Mouse (Mus musculus): ENCODE results near the gene Spata1. TPM values are rescaled to one million over a fixed set of nuclear protein-coding genes. Genes with fewer than 3 reads are reported as not detected.

The Spata1 gene
- polyA plus RNA-seq, 2 experiments = 0.65 to 0.93 TPM

GRCm38 (mm10) chr3:146447598-146447997 lies 52.0 kb downstream of the Spata1 start:
- Histone ChIP-seq H3K27me3 (ENCODE audit: control insufficient read depth, insufficient read depth, low read length) (no peaks in the 10 kb centered on the region), H3K4me2 (ENCODE audit: low read depth) (no peak overlapping the region), H3K9me3 (ENCODE audit: control insufficient read depth, low read length) (no peaks in the 10 kb centered on the region), H3K4me1 (replicated peaks; ENCODE audit: control insufficient read depth in 2 of 2, insufficient read depth in 2 of 2, low read length in 1 of 2) (peaks cover 9 to 10% of the 10 kb centered on the region in 2 experiments), H3K4me3 (ENCODE audit: insufficient read depth in 1 of 2, low read depth in 2 of 2, low read length in 2 of 2) (no peak overlapping the region), H3K9ac (replicated peaks) (no peak overlapping the region), H3K36me3 (replicated peaks; ENCODE audit: control insufficient read depth, insufficient read depth, low read depth) (peaks cover 15% of the 10 kb centered on the region), H3K27ac (no peak overlapping the region)
- DNase-seq (ENCODE audit: low read depth in 3 of 3, low spot score in 3 of 3) = no peak
- 85% methylated on average over 3 of the region's 3 CpGs for WGBS (ENCODE audit: insufficient replicate concordance)
- ATAC-seq (ENCODE audit: insufficient read depth) = no peak
- no peak for TF ChIP-seq CTCF (IDR thresholded peaks at IDR 0.05; ENCODE audit: low read depth)
- no peak for TF ChIP-seq EP300 (IDR thresholded peaks at IDR 0.05; ENCODE audit: low read depth)

GRCm38 (mm10) chr3:146447156-146447555 lies 52.4 kb downstream of the Spata1 start:
- WGBS (ENCODE audit: insufficient replicate concordance) = 90% methylated on average over 5 of the region's 5 CpGs

DNA sequence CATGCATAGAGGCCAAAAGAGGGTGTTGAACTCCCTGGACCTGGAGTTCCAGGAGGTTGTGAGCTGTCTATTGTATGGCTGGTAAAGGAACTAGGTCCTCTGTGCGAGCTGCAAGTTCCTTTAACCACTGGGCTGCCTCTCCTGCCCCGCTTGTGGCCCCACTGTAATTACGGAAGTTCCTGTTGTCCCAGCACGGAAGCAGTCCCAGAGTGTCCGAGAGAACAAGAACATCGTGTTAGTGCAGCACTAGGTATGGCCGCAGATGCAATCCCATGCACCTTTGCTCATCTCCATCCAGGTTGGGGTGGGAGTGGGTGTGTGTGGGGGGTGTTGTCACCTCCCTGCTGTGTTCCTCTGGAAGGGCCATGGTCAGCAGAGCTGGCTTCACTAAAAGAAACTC lies 54.7 kb downstream of the Spata1 start:
- ATAC-seq (ENCODE audit: insufficient read depth) (no peak), DNase-seq (ENCODE audit: low read depth in 3 of 3, low spot score in 3 of 3) (no peak)
- no peak overlapping the region for H3K4me3 ChIP-seq (ENCODE audit: insufficient read depth in 1 of 2, low read depth in 2 of 2, low read length in 2 of 2)

More at GRCm38 (mm10) chr3:146447156-146447555, 52.4 kb downstream of the Spata1 start:
- no peaks in the 10 kb centered on the region for H3K27me3 ChIP-seq (ENCODE audit: control insufficient read depth, insufficient read depth, low read length)
- TF ChIP-seq EP300 (IDR thresholded peaks at IDR 0.05; ENCODE audit: low read depth) = no peak
- no peak for TF ChIP-seq CTCF (IDR thresholded peaks at IDR 0.05; ENCODE audit: low read depth)
- no peaks in the 10 kb centered on the region for H3K9me3 ChIP-seq (ENCODE audit: control insufficient read depth, low read length)
- no peak overlapping the region for H3K4me3 ChIP-seq (ENCODE audit: insufficient read depth in 1 of 2, low read depth in 2 of 2, low read length in 2 of 2)
- ATAC-seq (ENCODE audit: insufficient read depth) (no peak), DNase-seq (ENCODE audit: low read depth in 3 of 3, low spot score in 3 of 3) (no peak)
- H3K4me1 ChIP-seq (replicated peaks; ENCODE audit: control insufficient read depth in 2 of 2, insufficient read depth in 2 of 2, low read length in 1 of 2) = peaks cover 9 to 10% of the 10 kb centered on the region in 2 experiments
- no peak overlapping the region for H3K9ac ChIP-seq (replicated peaks)
- peaks cover 19% of the 10 kb centered on the region for H3K36me3 ChIP-seq (replicated peaks; ENCODE audit: control insufficient read depth, insufficient read depth, low read depth)
- no peak overlapping the region for H3K4me2 ChIP-seq (ENCODE audit: low read depth)
- no peak overlapping the region for H3K27ac ChIP-seq

GRCm38 (mm10) chr3:146443380-146443779 lies 56.2 kb downstream of the Spata1 start:
- no peak overlapping the region for H3K4me2 ChIP-seq (ENCODE audit: low read depth)
- 88% methylated on average over 7 of the region's 7 CpGs for WGBS (ENCODE audit: insufficient replicate concordance)
- H3K27me3 ChIP-seq (ENCODE audit: control insufficient read depth, insufficient read depth, low read length) = no peaks in the 10 kb centered on the region
- no peaks in the 10 kb centered on the region for H3K9me3 ChIP-seq (ENCODE audit: control insufficient read depth, low read length)
- peaks cover 51% of the 10 kb centered on the region for H3K36me3 ChIP-seq (replicated peaks; ENCODE audit: control insufficient read depth, insufficient read depth, low read depth)
- no peak for DNase-seq (ENCODE audit: low read depth in 3 of 3, low spot score in 3 of 3)
- H3K4me3 ChIP-seq (ENCODE audit: insufficient read depth in 1 of 2, low read depth in 2 of 2, low read length in 2 of 2) = no peak overlapping the region
- TF ChIP-seq CTCF (IDR thresholded peaks at IDR 0.05; ENCODE audit: low read depth) (no peak), EP300 (IDR thresholded peaks at IDR 0.05; ENCODE audit: low read depth) (no peak)
- H3K4me1 ChIP-seq (replicated peaks; ENCODE audit: control insufficient read depth in 2 of 2, insufficient read depth in 2 of 2, low read length in 1 of 2) = no peaks in the 10 kb centered on the region; a peak in 1 of 4 replicates
- no peak overlapping the region for H3K27ac ChIP-seq
- H3K9ac ChIP-seq (replicated peaks) = no peak overlapping the region
- peak; percentile 26; the same call in 1 of the 2 replicates for ATAC-seq (ENCODE audit: insufficient read depth)

More for the DNA sequence above, 54.7 kb downstream of the Spata1 start:
- Histone ChIP-seq H3K27ac (no peak overlapping the region), H3K36me3 (replicated peaks; ENCODE audit: control insufficient read depth, insufficient read depth, low read depth) (peaks cover 39% of the 10 kb centered on the region), H3K9me3 (ENCODE audit: control insufficient read depth, low read length) (no peaks in the 10 kb centered on the region), H3K4me2 (ENCODE audit: low read depth) (no peak overlapping the region), H3K27me3 (ENCODE audit: control insufficient read depth, insufficient read depth, low read length) (no peaks in the 10 kb centered on the region), H3K9ac (replicated peaks) (no peak overlapping the region), H3K4me1 (replicated peaks; ENCODE audit: control insufficient read depth in 2 of 2, insufficient read depth in 2 of 2, low read length in 1 of 2) (peaks cover 0 to under 1% of the 10 kb centered on the region in 2 experiments; a peak in 3 of 4 replicates)
- no peak for TF ChIP-seq CTCF (IDR thresholded peaks at IDR 0.05; ENCODE audit: low read depth)
- 74% methylated on average over 7 of the region's 7 CpGs for WGBS (ENCODE audit: insufficient replicate concordance)

- 88% methylated on average over 8 of the region's 8 CpGs for whole genome bisulfite sequencing (ENCODE audit: insufficient replicate concordance)
- no peak overlapping the region for H3K4me3 ChIP-seq (ENCODE audit: insufficient read depth in 1 of 2, low read depth in 2 of 2, low read length in 2 of 2)
- H3K9ac ChIP-seq (replicated peaks) = no peak overlapping the region
- DNase-seq (ENCODE audit: low read depth in 3 of 3, low spot score in 3 of 3) (no peak), ATAC-seq (ENCODE audit: insufficient read depth) (no peak)
- TF ChIP-seq CTCF (IDR thresholded peaks at IDR 0.05; ENCODE audit: low read depth) (no peak), EP300 (IDR thresholded peaks at IDR 0.05; ENCODE audit: low read depth) (no peak)
- no peaks in the 10 kb centered on the region; a peak in 1 of 4 replicates for H3K4me1 ChIP-seq (replicated peaks; ENCODE audit: control insufficient read depth in 2 of 2, insufficient read depth in 2 of 2, low read length in 1 of 2)
- no peak overlapping the region for H3K27ac ChIP-seq
- H3K9me3 ChIP-seq (ENCODE audit: control insufficient read depth, low read length) = no peaks in the 10 kb centered on the region
- no peak overlapping the region for H3K4me2 ChIP-seq (ENCODE audit: low read depth)
- H3K27me3 ChIP-seq (ENCODE audit: control insufficient read depth, insufficient read depth, low read length) = no peaks in the 10 kb centered on the region
- peaks cover 55% of the 10 kb centered on the region for H3K36me3 ChIP-seq (replicated peaks; ENCODE audit: control insufficient read depth, insufficient read depth, low read depth)
These were observed 56.6 kb downstream of the Spata1 start for GRCm38 (mm10) chr3:146442936-146443335.
